Mouse (Mus musculus) heart, adult 2 months (tissue): ENCODE results near the gene Tspan9.

Experiments
- CTCF ChIP-seq: fragments of 200-600 bp; IDR thresholded peaks from 2 replicates; pipeline ENCODE4 v1.8.1; 2022; ENCODE audit warnings: antibody characterized with exemption, mild to moderate bottlenecking, moderate library complexity
- POLR2A ChIP-seq: fragments of 200-500 bp; IDR thresholded peaks from 2 replicates; pipeline ENCODE4 v1.6.1; 2011; ENCODE audit warnings: mild to moderate bottlenecking, low read depth, low read length, control low read depth; ENCODE audit not compliant: insufficient read depth

- no peak for TF ChIP-seq CTCF
- TF ChIP-seq POLR2A = no peak
Measured at GRCm38 (mm10) chr6:128156476-128156875, 13.1 kb upstream of the Tspan9 start.
